Mouse (Mus musculus) MEL (cell line): ENCODE data around the gene Prim1. TPM values are rescaled to one million over a fixed set of nuclear protein-coding genes. Genes with fewer than 3 reads are reported as not detected.

Experiments used
- DNase-seq: peaks from one replicate; pipeline ENCODE4 v3.0.0; 2011; ENCODE audit warnings: low read depth, low spot score
- H3K27ac ChIP-seq: 2 replicates; pipeline ENCODE4 v1.5.1; 2012; ENCODE audit warnings: low read depth, mild to moderate bottlenecking, control low read depth, low read length, moderate library complexity; ENCODE audit not compliant: control insufficient read depth
- H3K27me3 ChIP-seq, 2 experiments: fragments of 150-350 bp in 1 of 2; sonication (generic) in 1 of 2; 2 replicates each; pipeline ENCODE4 v1.6.1; 2012; ENCODE audit warnings: low read length in 2 of 2, mild to moderate bottlenecking in 2 of 2, improper control_type of control experiment in 1 of 2, moderate library complexity in 1 of 2; ENCODE audit not compliant: insufficient read depth in 2 of 2, control insufficient read depth in 1 of 2
- H3K36me3 ChIP-seq, 2 experiments: 2 replicates each; pipeline ENCODE4 v1.6.1; 2012 to 2014; ENCODE audit warnings: low read length in 2 of 2, improper control_type of control experiment in 1 of 2, inconsistent platforms in 1 of 2, mild to moderate bottlenecking in 1 of 2; ENCODE audit not compliant: insufficient read depth in 2 of 2, control insufficient read depth in 1 of 2
- H3K4me1 ChIP-seq, 2 experiments: fragments of 150-350 bp in 1 of 2; sonication (generic) in 1 of 2; 2 replicates each; pipeline ENCODE4 v1.6.1; 2012; ENCODE audit warnings: low read length in 2 of 2, improper control_type of control experiment in 1 of 2, mild to moderate bottlenecking in 1 of 2; ENCODE audit not compliant: insufficient read depth in 2 of 2, control insufficient read depth in 1 of 2
- H3K4me3 ChIP-seq, 2 experiments: fragments of 150-350 bp in 1 of 2; sonication (generic) in 1 of 2; 2 replicates each; pipeline ENCODE4 v1.5.1; 2012; ENCODE audit warnings: low read depth in 2 of 2, low read length in 2 of 2, mild to moderate bottlenecking in 2 of 2, moderate library complexity in 2 of 2, control low read depth in 1 of 2, improper control_type of control experiment in 1 of 2; ENCODE audit not compliant: control insufficient read depth in 1 of 2, insufficient read depth in 1 of 2
- H3K79me2 ChIP-seq: 2 replicates; pipeline ENCODE4 v1.6.1; 2012; ENCODE audit warnings: mild to moderate bottlenecking, low read length, moderate library complexity; ENCODE audit not compliant: control insufficient read depth, poor library complexity, insufficient read depth
- H3K9ac ChIP-seq: 2 replicates; pipeline ENCODE4 v1.6.1; 2012; ENCODE audit warnings: low read depth, mild to moderate bottlenecking, control low read depth, low read length, moderate library complexity; ENCODE audit not compliant: control insufficient read depth, poor library complexity, severe bottlenecking
- H3K9me3 ChIP-seq: fragments of 150-350 bp; sonication (generic); replicated peaks from 2 replicates; pipeline ENCODE4 v1.6.1; 2012; ENCODE audit warnings: mild to moderate bottlenecking, low read length, improper control_type of control experiment, moderate library complexity; ENCODE audit not compliant: insufficient read depth
- CHD2 ChIP-seq: IDR thresholded peaks from 2 replicates; pipeline ENCODE4 v1.6.1; 2011; ENCODE audit warnings: low read length, improper control_type of control experiment
- ELF1 ChIP-seq: IDR thresholded peaks from 2 replicates; pipeline ENCODE4 v1.6.1; 2014; ENCODE audit warnings: low read depth, mild to moderate bottlenecking, inconsistent platforms, low read length, improper control_type of control experiment, moderate library complexity
- GABPA ChIP-seq: IDR thresholded peaks from 2 replicates; pipeline ENCODE4 v1.6.1; 2012; ENCODE audit warnings: low read depth, mild to moderate bottlenecking, inconsistent platforms, low read length, improper control_type of control experiment, moderate library complexity
- HCFC1 ChIP-seq: IDR thresholded peaks from 2 replicates; pipeline ENCODE4 v1.6.1; 2012; ENCODE audit warnings: low read depth, mild to moderate bottlenecking, inconsistent platforms, low read length, improper control_type of control experiment, moderate library complexity
- KAT2A ChIP-seq: conservative IDR thresholded peaks from 2 replicates; pipeline ENCODE4 v1.6.1; 2012; ENCODE audit warnings: low read depth, low read length, improper control_type of control experiment, inconsistent platforms
- MEF2A ChIP-seq: IDR thresholded peaks from 2 replicates; pipeline ENCODE4 v1.6.1; 2014; ENCODE audit warnings: low read depth, mild to moderate bottlenecking, inconsistent platforms, low read length, improper control_type of control experiment; ENCODE audit not compliant: poor library complexity, insufficient replicate concordance, severe bottlenecking; ENCODE audit errors: extremely low read depth
- MYB ChIP-seq: IDR thresholded peaks from 2 replicates; pipeline ENCODE4 v1.6.1; 2011; ENCODE audit warnings: mild to moderate bottlenecking, low read depth, low read length, improper control_type of control experiment
- NELFE ChIP-seq: IDR thresholded peaks from 2 replicates; pipeline ENCODE4 v1.6.1; 2011; ENCODE audit warnings: low read depth, low read length, improper control_type of control experiment
- POLR2AphosphoS2 ChIP-seq: IDR thresholded peaks from 2 replicates; pipeline ENCODE4 v1.6.1; 2011; ENCODE audit warnings: low read length, improper control_type of control experiment
- POLR2AphosphoS5 ChIP-seq: IDR thresholded peaks from 2 replicates; pipeline ENCODE4 v1.6.1; 2012; ENCODE audit warnings: low read depth, borderline replicate concordance, mild to moderate bottlenecking, inconsistent platforms, low read length, moderate library complexity, mixed read lengths
- RCOR1 ChIP-seq: IDR thresholded peaks from 2 replicates; pipeline ENCODE4 v1.6.1; 2012; ENCODE audit warnings: low read depth, mild to moderate bottlenecking, inconsistent platforms, low read length, improper control_type of control experiment
- TCF12 ChIP-seq: IDR thresholded peaks from 2 replicates; pipeline ENCODE4 v1.6.1; 2014; ENCODE audit warnings: low read depth, mild to moderate bottlenecking, inconsistent platforms, low read length, improper control_type of control experiment, moderate library complexity
- USF1 ChIP-seq: IDR thresholded peaks from 2 replicates; pipeline ENCODE4 v1.6.1; 2014; ENCODE audit warnings: low read depth, mild to moderate bottlenecking, inconsistent platforms, low read length, improper control_type of control experiment, moderate library complexity
- USF2 ChIP-seq, 2 experiments: IDR thresholded peaks; 2 replicates each; pipeline ENCODE4 v1.6.1; 2011 to 2012; ENCODE audit warnings: improper control_type of control experiment in 2 of 2, low read length in 2 of 2, borderline replicate concordance in 1 of 2, inconsistent platforms in 1 of 2, low read depth in 1 of 2, mild to moderate bottlenecking in 1 of 2; ENCODE audit not compliant: insufficient read depth in 1 of 2
- ZC3H11A ChIP-seq: IDR thresholded peaks from 2 replicates; pipeline ENCODE4 v1.6.1; 2012; ENCODE audit warnings: low read depth, mild to moderate bottlenecking, inconsistent platforms, low read length, improper control_type of control experiment
- ZMIZ1 ChIP-seq: IDR thresholded peaks from 2 replicates; pipeline ENCODE4 v1.6.1; 2012; ENCODE audit warnings: low read depth, mild to moderate bottlenecking, inconsistent platforms, low read length, improper control_type of control experiment, moderate library complexity
- polyA plus RNA-seq, 2 experiments: library from polyadenylated mRNA; stranded (reverse) in 1 of 2; unstranded in 1 of 2; fragments of >175 nt in 1 of 2; fragments of >200 nt in 1 of 2; gene quantifications; 2 replicates each; pipeline versions ENCODE4 v1.2.1 to v1.2.4; 2012; ENCODE audit warnings: low replicate concordance in 2 of 2, low read depth in 1 of 2; ENCODE audit not compliant: insufficient read length in 2 of 2, insufficient read depth in 1 of 2, missing spikeins in 1 of 2
- total RNA-seq: library from RNA; depleted of rRNA; stranded (reverse); fragments of 300-350 nt; gene quantifications from 2 replicates; pipeline ENCODE4 v1.2.3, GENCODE M21; 2012

The Prim1 gene
- total and polyA plus RNA-seq, 3 experiments, result 71.5 to 74.0 TPM; not detected in 1

DNA sequence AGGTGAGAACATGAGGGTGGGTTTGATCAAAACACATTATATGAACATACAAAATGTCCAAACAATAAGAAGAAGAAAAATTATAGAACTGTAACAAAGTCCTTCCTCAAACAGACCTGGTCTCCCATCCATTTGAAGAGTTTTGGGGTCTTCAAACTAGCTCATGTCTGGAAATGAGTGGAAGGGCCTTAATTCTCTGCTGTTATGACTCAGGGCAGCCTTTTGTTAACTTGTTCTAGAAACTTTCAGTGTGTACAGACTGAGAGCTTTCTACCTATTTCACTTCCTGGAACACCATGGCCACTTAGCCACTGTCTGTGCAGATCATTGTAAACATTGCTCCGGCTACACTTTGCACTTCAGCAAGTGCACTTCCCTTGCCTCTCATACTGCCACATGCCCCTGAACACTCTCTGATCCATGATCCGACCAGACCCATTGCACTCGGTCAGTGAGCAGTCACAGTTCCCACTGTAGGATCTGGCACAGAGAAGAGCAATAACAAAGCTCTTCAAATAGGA is 11.6 kb upstream of the Prim1 start:
- H3K4me1 ChIP-seq, result no peaks in the 10 kb centered on the region
- H3K9ac ChIP-seq, result no peak overlapping the region
- TF ChIP-seq HCFC1 (no peak), KAT2A (no peak), ELF1 (no peak)
- TF ChIP-seq, all 39 proteins: peak for 0
- no peaks in the 10 kb centered on the region for H3K9me3 ChIP-seq
- no peaks in the 10 kb centered on the region; a peak in 1 of 4 replicates for H3K36me3 ChIP-seq
- H3K27ac ChIP-seq, result no peak overlapping the region
- DNase-seq, result no peak
- H3K4me3 ChIP-seq, result no peak overlapping the region
- H3K27me3 ChIP-seq, result peaks cover 5 to 6% of the 10 kb centered on the region in 2 experiments
- H3K79me2 ChIP-seq, result no peaks in the 10 kb centered on the region

DNA sequence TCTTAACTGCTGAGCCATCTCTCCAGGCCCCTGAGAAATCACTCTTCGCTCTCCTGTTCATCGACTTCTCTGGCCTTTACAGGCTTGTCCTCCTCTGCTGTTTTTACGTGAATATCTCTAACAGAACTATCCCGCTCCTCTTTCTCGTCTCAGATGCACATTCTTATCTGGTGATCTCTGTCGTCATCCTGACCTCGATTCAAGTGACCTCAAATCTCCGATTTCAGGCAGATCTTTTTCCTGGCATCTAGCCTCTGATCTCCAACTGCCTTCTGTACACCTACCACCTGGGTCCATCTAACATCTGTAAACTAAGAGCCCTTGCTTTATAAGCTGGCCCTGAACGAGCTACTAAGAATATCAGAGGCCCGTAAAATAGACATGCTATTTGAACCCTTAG is 10.1 kb upstream of the Prim1 start:
- Histone ChIP-seq H3K4me3 (no peak overlapping the region), H3K79me2 (no peaks in the 10 kb centered on the region), H3K9me3 (no peaks in the 10 kb centered on the region), H3K4me1 (no peaks in the 10 kb centered on the region), H3K27ac (no peak overlapping the region), H3K9ac (no peak overlapping the region), H3K36me3 (no peaks in the 10 kb centered on the region; a peak in 1 of 4 replicates), H3K27me3 (peaks cover 5 to 6% of the 10 kb centered on the region in 2 experiments)
- TF ChIP-seq NELFE (no peak), ZMIZ1 (no peak), POLR2AphosphoS2 (no peak), GABPA (no peak), TCF12 (no peak)
- DNase-seq, result no peak

DNA sequence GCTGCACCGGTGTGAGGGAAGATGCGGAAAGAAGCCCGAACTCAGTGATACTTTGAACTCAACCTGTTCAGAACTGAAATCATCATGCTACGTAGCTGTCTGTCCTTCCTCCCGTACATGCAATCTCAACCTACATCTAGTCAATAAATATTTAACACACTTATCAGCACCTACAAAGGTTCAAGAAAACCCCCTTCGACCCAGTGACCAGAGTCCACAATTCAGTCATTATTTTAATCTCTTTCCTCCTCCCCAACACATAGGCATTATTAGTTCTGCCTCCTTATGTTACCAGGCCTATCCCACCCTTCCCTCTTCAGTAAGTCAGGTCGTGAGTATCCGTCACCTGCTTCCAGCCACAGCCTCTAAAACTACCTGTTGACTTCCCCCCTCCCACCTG is 9.5 kb upstream of the Prim1 start:
- DNase-seq, result no peak
- H3K36me3 ChIP-seq, result no peaks in the 10 kb centered on the region; a peak in 1 of 4 replicates
- no peaks in the 10 kb centered on the region for H3K9me3 ChIP-seq
- H3K27me3 ChIP-seq, result peaks cover 3 to 6% of the 10 kb centered on the region in 2 experiments
- H3K79me2 ChIP-seq, result no peaks in the 10 kb centered on the region
- H3K9ac ChIP-seq, result no peak overlapping the region
- TF ChIP-seq ZC3H11A (no peak), USF2 (IDR thresholded peaks at IDR 0.05; ENCODE audit: borderline replicate concordance in 1 of 2, insufficient read depth in 1 of 2, low read depth in 1 of 2, low read length in 2 of 2) (no peak), CHD2 (no peak), USF1 (no peak), GABPA (no peak), POLR2AphosphoS5 (no peak), MEF2A (no peak), MYB (no peak), RCOR1 (no peak)
- no peak overlapping the region for H3K4me3 ChIP-seq
- H3K27ac ChIP-seq, result no peak overlapping the region
- no peaks in the 10 kb centered on the region for H3K4me1 ChIP-seq
